Mouse (Mus musculus) heart, adult 10 weeks (tissue): ENCODE results near the gene Ugp2. TPM values are rescaled to one million over a fixed set of nuclear protein-coding genes. Genes with fewer than 3 reads are reported as not detected.

ENCODE experiments used
- polyA plus RNA-seq: library from polyadenylated mRNA; stranded (reverse); fragments of 350-450 nt; fragmentation: Illumina TruSeq; extraction: RNeasy Lipid Tissue Mini Kit (QIAGEN cat#74804); gene quantifications from one replicate; pipeline ENCODE4 v1.2.3, GENCODE M21; 2014; ENCODE audit warnings: low read depth, low replicate concordance

The Ugp2 gene
- 294 TPM for polyA plus RNA-seq

GRCm38 (mm10) chr11:21371122-21371806 is at the start of gene Ugp2:
Gene Ugp2 (minus strand): TSS chr11:21371201.

Other genes with a start within 250 kb of the Ugp2 start
- gene Vps54, start 131.9 kb downstream of the Ugp2 start, polyA plus RNA-seq: 24.4 TPM
- gene Wdpcp, start 201.0 kb upstream of the Ugp2 start, polyA plus RNA-seq: 4.3 TPM
- gene Mdh1, start 201.2 kb upstream of the Ugp2 start, polyA plus RNA-seq: 3,121 TPM